Mouse (Mus musculus): ENCODE data around the gene Pbx3. TPM values are rescaled to one million over a fixed set of nuclear protein-coding genes. Genes with fewer than 3 reads are reported as not detected.

Gene Pbx3
- polyA plus RNA-seq, 1 experiment from 2014 or later = 53.2 TPM

DNA sequence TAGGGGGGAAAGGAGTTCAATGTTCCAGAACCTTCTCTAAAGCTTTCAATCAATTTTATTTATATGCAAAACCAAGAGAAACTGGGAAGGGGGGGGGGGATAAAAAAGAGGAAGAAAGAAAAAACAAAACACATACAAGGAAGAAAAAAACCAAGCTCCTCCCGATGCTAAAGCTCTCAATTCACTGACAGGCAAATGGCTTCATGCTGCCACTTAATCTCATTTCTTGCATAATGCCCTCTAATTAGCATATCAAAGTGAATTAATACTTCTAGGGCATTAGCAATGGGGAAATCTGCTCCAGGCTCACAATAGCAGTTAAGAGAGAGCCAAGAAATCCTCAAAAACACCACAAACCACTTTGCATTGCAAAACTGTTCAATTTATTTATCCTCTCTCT, 9.3 kb downstream of the Pbx3 start:
- H3K27ac ChIP-seq (replicated peaks; ENCODE audit: low read depth, low read length) = no peak overlapping the region
- no peak overlapping the region for H3K4me2 ChIP-seq (ENCODE audit: low read depth, low read length)
- H3K9ac ChIP-seq (replicated peaks; ENCODE audit: low read length) = no peak overlapping the region
- no peaks in the 10 kb centered on the region for H3K36me3 ChIP-seq (replicated peaks; ENCODE audit: control insufficient read depth, insufficient read depth, low read depth, low read length)
- no peaks in the 10 kb centered on the region for H3K9me3 ChIP-seq (replicated peaks; ENCODE audit: control insufficient read depth, low read length)
- DNase-seq (ENCODE audit: low spot score) (no peak), ATAC-seq (replicated peaks; ENCODE audit: insufficient number of reproducible peaks, low FRiP score, low TSS enrichment, low read depth) (no peak)
- WGBS = 6% methylated on average over 1 of the region's 1 CpGs
- H3K4me1 ChIP-seq (ENCODE audit: control insufficient read depth, insufficient read depth, low read length) = no peaks in the 10 kb centered on the region
- H3K4me3 ChIP-seq (ENCODE audit: low read depth, low read length) = no peak overlapping the region
- H3K27me3 ChIP-seq (ENCODE audit: control insufficient read depth, insufficient read depth, low read length) = no peaks in the 10 kb centered on the region

DNA sequence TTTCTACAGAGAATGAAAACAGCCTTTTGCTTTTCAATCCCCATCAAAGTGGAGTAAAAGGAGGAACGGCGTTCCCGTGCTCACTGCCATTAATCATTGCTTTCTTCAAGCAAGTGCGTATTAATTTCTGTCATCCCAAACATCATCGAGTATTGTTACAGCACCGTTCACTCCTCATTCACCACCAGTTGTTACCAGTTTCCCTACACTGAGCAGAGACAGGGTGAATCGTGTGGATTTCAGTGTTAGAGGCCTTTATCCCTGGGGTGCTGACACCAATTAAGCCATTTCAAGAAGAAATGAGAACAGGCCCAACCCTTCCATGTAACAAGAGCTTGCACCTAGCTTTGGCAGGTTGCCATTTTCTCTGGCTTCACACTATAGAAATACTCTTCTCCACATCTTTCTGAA, 17.1 kb downstream of the Pbx3 start:
- WGBS = 47% methylated on average over 7 of the region's 7 CpGs
- DNase-seq (ENCODE audit: low spot score) = peak; percentile 65
- no peak for ATAC-seq (replicated peaks; ENCODE audit: insufficient number of reproducible peaks, low FRiP score, low TSS enrichment, low read depth)
- Histone ChIP-seq H3K9me3 (replicated peaks; ENCODE audit: control insufficient read depth, low read length) (no peaks in the 10 kb centered on the region), H3K9ac (replicated peaks; ENCODE audit: low read length) (no peak overlapping the region), H3K27ac (replicated peaks; ENCODE audit: low read depth, low read length) (no peak overlapping the region), H3K4me1 (ENCODE audit: control insufficient read depth, insufficient read depth, low read length) (no peaks in the 10 kb centered on the region), H3K4me3 (ENCODE audit: low read depth, low read length) (no peak overlapping the region), H3K27me3 (ENCODE audit: control insufficient read depth, insufficient read depth, low read length) (no peaks in the 10 kb centered on the region), H3K36me3 (replicated peaks; ENCODE audit: control insufficient read depth, insufficient read depth, low read depth, low read length) (no peaks in the 10 kb centered on the region), H3K4me2 (ENCODE audit: low read depth, low read length) (no peak overlapping the region)

GRCm38 (mm10) chr2:34352006-34352405, 20.9 kb downstream of the Pbx3 start:
- no peak overlapping the region for H3K4me3 ChIP-seq (ENCODE audit: low read depth, low read length)
- no peaks in the 10 kb centered on the region for H3K27me3 ChIP-seq (ENCODE audit: control insufficient read depth, insufficient read depth, low read length)
- H3K9me3 ChIP-seq (replicated peaks; ENCODE audit: control insufficient read depth, low read length) = no peaks in the 10 kb centered on the region
- H3K27ac ChIP-seq (replicated peaks; ENCODE audit: low read depth, low read length) = no peak overlapping the region
- H3K4me2 ChIP-seq (ENCODE audit: low read depth, low read length) = no peak overlapping the region
- DNase-seq (ENCODE audit: low spot score) (no peak), ATAC-seq (replicated peaks; ENCODE audit: insufficient number of reproducible peaks, low FRiP score, low TSS enrichment, low read depth) (no peak)
- no peaks in the 10 kb centered on the region for H3K4me1 ChIP-seq (ENCODE audit: control insufficient read depth, insufficient read depth, low read length)
- no peaks in the 10 kb centered on the region for H3K36me3 ChIP-seq (replicated peaks; ENCODE audit: control insufficient read depth, insufficient read depth, low read depth, low read length)
- no peak overlapping the region for H3K9ac ChIP-seq (replicated peaks; ENCODE audit: low read length)

GRCm38 (mm10) chr2:34347096-34347495, 25.8 kb downstream of the Pbx3 start:
- H3K27me3 ChIP-seq (ENCODE audit: control insufficient read depth, insufficient read depth, low read length) = no peaks in the 10 kb centered on the region
- H3K4me2 ChIP-seq (ENCODE audit: low read depth, low read length) = no peak overlapping the region

DNA sequence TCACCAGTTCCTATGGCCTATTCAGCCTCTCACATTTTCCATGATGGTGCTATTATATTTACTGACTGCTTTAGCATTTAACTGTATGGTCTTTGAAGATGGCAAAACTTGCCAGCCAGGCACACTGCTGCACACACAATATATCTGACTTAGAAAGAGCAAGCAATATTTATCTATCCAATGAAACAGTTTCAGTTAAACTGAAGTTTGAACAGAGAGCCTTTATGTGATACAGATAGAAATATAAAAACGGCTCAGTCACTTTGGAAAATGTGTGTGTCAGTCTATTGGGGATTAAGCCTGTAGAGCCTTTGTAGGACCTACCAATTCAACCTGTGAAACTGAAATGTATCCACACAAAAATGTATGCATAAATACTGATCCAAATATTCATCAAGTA, 74.3 kb downstream of the Pbx3 start:
- no peaks in the 10 kb centered on the region for H3K9me3 ChIP-seq (replicated peaks; ENCODE audit: control insufficient read depth, low read length)
- 72% methylated on average over 1 of the region's 1 CpGs for WGBS
- H3K9ac ChIP-seq (replicated peaks; ENCODE audit: low read length) = no peak overlapping the region

More at GRCm38 (mm10) chr2:34347096-34347495, 25.8 kb downstream of the Pbx3 start:
- no peaks in the 10 kb centered on the region for H3K36me3 ChIP-seq (replicated peaks; ENCODE audit: control insufficient read depth, insufficient read depth, low read depth, low read length)
- 59% methylated on average over 6 of the region's 6 CpGs for WGBS
- H3K9ac ChIP-seq (replicated peaks; ENCODE audit: low read length) = no peak overlapping the region
- no peak for DNase-seq (ENCODE audit: low spot score)
- ATAC-seq (replicated peaks; ENCODE audit: insufficient number of reproducible peaks, low FRiP score, low TSS enrichment, low read depth) = no peak
- no peak overlapping the region for H3K4me3 ChIP-seq (ENCODE audit: low read depth, low read length)
- no peak overlapping the region for H3K27ac ChIP-seq (replicated peaks; ENCODE audit: low read depth, low read length)
- no peaks in the 10 kb centered on the region for H3K4me1 ChIP-seq (ENCODE audit: control insufficient read depth, insufficient read depth, low read length)
- H3K9me3 ChIP-seq (replicated peaks; ENCODE audit: control insufficient read depth, low read length) = no peaks in the 10 kb centered on the region

DNA sequence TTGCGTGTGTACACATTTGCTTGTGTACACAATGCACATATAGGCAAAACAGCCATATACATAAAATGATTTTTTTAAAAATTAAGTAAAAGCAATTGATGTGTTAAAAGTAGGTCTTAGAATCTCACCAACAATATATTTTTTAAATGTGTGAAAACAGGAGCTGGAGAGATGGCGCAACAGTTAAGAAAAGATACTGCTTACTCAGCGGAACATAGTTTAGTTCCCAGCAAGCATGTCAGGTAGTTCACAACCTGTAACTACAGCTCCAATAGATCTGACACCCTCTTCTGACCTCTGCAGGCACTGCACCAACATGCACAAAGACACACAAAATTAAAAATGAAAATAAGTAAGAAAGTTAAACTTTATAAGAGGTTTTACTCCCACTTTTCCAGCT, 74.7 kb downstream of the Pbx3 start:
- Histone ChIP-seq H3K9ac (replicated peaks; ENCODE audit: low read length) (no peak overlapping the region), H3K9me3 (replicated peaks; ENCODE audit: control insufficient read depth, low read length) (no peaks in the 10 kb centered on the region), H3K27me3 (ENCODE audit: control insufficient read depth, insufficient read depth, low read length) (no peaks in the 10 kb centered on the region), H3K4me2 (ENCODE audit: low read depth, low read length) (no peak overlapping the region), H3K36me3 (replicated peaks; ENCODE audit: control insufficient read depth, insufficient read depth, low read depth, low read length) (no peaks in the 10 kb centered on the region), H3K4me3 (ENCODE audit: low read depth, low read length) (no peak overlapping the region), H3K27ac (replicated peaks; ENCODE audit: low read depth, low read length) (no peak overlapping the region), H3K4me1 (ENCODE audit: control insufficient read depth, insufficient read depth, low read length) (no peaks in the 10 kb centered on the region)
- 94% methylated on average over 3 of the region's 3 CpGs for WGBS
- DNase-seq (ENCODE audit: low spot score) = no peak
- no peak for ATAC-seq (replicated peaks; ENCODE audit: insufficient number of reproducible peaks, low FRiP score, low TSS enrichment, low read depth)

More for the DNA sequence above, 74.3 kb downstream of the Pbx3 start:
- no peak overlapping the region for H3K27ac ChIP-seq (replicated peaks; ENCODE audit: low read depth, low read length)
- no peaks in the 10 kb centered on the region for H3K36me3 ChIP-seq (replicated peaks; ENCODE audit: control insufficient read depth, insufficient read depth, low read depth, low read length)
- H3K4me2 ChIP-seq (ENCODE audit: low read depth, low read length) = no peak overlapping the region
- DNase-seq (ENCODE audit: low spot score) = no peak
- no peaks in the 10 kb centered on the region for H3K27me3 ChIP-seq (ENCODE audit: control insufficient read depth, insufficient read depth, low read length)
- H3K4me3 ChIP-seq (ENCODE audit: low read depth, low read length) = no peak overlapping the region
- H3K4me1 ChIP-seq (ENCODE audit: control insufficient read depth, insufficient read depth, low read length) = no peaks in the 10 kb centered on the region
- ATAC-seq (replicated peaks; ENCODE audit: insufficient number of reproducible peaks, low FRiP score, low TSS enrichment, low read depth) = no peak

- Histone ChIP-seq H3K27ac (replicated peaks; ENCODE audit: low read depth, low read length) (no peak overlapping the region), H3K4me2 (ENCODE audit: low read depth, low read length) (no peak overlapping the region), H3K27me3 (ENCODE audit: control insufficient read depth, insufficient read depth, low read length) (no peaks in the 10 kb centered on the region), H3K36me3 (replicated peaks; ENCODE audit: control insufficient read depth, insufficient read depth, low read depth, low read length) (no peaks in the 10 kb centered on the region), H3K9me3 (replicated peaks; ENCODE audit: control insufficient read depth, low read length) (no peaks in the 10 kb centered on the region), H3K9ac (replicated peaks; ENCODE audit: low read length) (no peak overlapping the region), H3K4me1 (ENCODE audit: control insufficient read depth, insufficient read depth, low read length) (no peaks in the 10 kb centered on the region), H3K4me3 (ENCODE audit: low read depth, low read length) (no peak overlapping the region)
- WGBS = 89% methylated on average over 1 of the region's 1 CpGs
- DNase-seq (ENCODE audit: low spot score) (no peak), ATAC-seq (replicated peaks; ENCODE audit: insufficient number of reproducible peaks, low FRiP score, low TSS enrichment, low read depth) (no peak)
Observed at GRCm38 (mm10) chr2:34289726-34290125, 83.2 kb downstream of the Pbx3 start.

GRCm38 (mm10) chr2:34284239-34284638, 88.7 kb downstream of the Pbx3 start:
- Histone ChIP-seq H3K4me2 (ENCODE audit: low read depth, low read length) (no peak overlapping the region), H3K9ac (replicated peaks; ENCODE audit: low read length) (no peak overlapping the region), H3K4me1 (ENCODE audit: control insufficient read depth, insufficient read depth, low read length) (no peaks in the 10 kb centered on the region), H3K36me3 (replicated peaks; ENCODE audit: control insufficient read depth, insufficient read depth, low read depth, low read length) (no peaks in the 10 kb centered on the region), H3K4me3 (ENCODE audit: low read depth, low read length) (no peak overlapping the region), H3K27ac (replicated peaks; ENCODE audit: low read depth, low read length) (no peak overlapping the region), H3K9me3 (replicated peaks; ENCODE audit: control insufficient read depth, low read length) (no peaks in the 10 kb centered on the region), H3K27me3 (ENCODE audit: control insufficient read depth, insufficient read depth, low read length) (no peaks in the 10 kb centered on the region)
- WGBS = 83% methylated on average over 2 of the region's 2 CpGs
- DNase-seq (ENCODE audit: low spot score) (no peak), ATAC-seq (replicated peaks; ENCODE audit: insufficient number of reproducible peaks, low FRiP score, low TSS enrichment, low read depth) (no peak)
